ENCODE assay signal across 26 mouse cellular contexts in genomic region chr2:69644968-69645617, GRCm38 (mm10). TPM values are rescaled to one million over a fixed set of nuclear protein-coding genes. Genes with fewer than 3 reads are reported as not detected.
"Had no signal": no experiment of that assay in that cellular context is flagged by ENCODE, and none has a peak within 500 bp of the region (broad histone marks: within the 10 kb centered on the region; RNA-seq: fewer than 3 reads in every experiment).

No protein-coding gene starts in this region.

- DNase-seq: gastrocnemius, postnatal 14 days; gastrocnemius, postnatal 36 days; heart, adult 2 months; heart, postnatal 14 days; heart, postnatal 36 days; kidney, adult 11 months; kidney, adult 2 months; kidney, adult 9 months; kidney, postnatal 14 days; kidney, postnatal 36 days; layer of hippocampus, adult 9-11 months; layer of hippocampus, postnatal 36 days; left cerebral cortex, postnatal 4 days had no signal

- H3K4me3 ChIP-seq: heart, adult 2 months; heart, embryonic 13.5 days; heart, embryonic 15.5 days; hindbrain, embryonic 13.5 days; hindbrain, embryonic 15.5 days; kidney, embryonic 15.5 days; limb, embryonic 13.5 days; limb, embryonic 15.5 days; liver, embryonic 12.5 days had no signal

- H3K27ac ChIP-seq: heart, adult 2 months; heart, embryonic 13.5 days; heart, embryonic 15.5 days; hindbrain, embryonic 13.5 days; hindbrain, embryonic 15.5 days; hindbrain, postnatal 0 days; kidney, embryonic 15.5 days; kidney, postnatal 0 days; limb, embryonic 13.5 days; limb, embryonic 15.5 days; liver, embryonic 12.5 days; liver, embryonic 14.5 days had no signal

- H3K36me3 ChIP-seq: heart, embryonic 13.5 days; heart, embryonic 15.5 days; hindbrain, embryonic 15.5 days; kidney, embryonic 15.5 days; limb, embryonic 13.5 days; limb, embryonic 15.5 days; liver, embryonic 12.5 days had no signal

- H3K9ac ChIP-seq: heart, embryonic 13.5 days; heart, embryonic 15.5 days; hindbrain, embryonic 13.5 days; hindbrain, embryonic 15.5 days; kidney, embryonic 15.5 days; limb, embryonic 13.5 days; limb, embryonic 15.5 days; liver, embryonic 12.5 days; liver, embryonic 14.5 days had no signal

- H3K9me3 ChIP-seq: heart, embryonic 13.5 days; heart, embryonic 15.5 days; hindbrain, embryonic 13.5 days; hindbrain, embryonic 15.5 days; kidney, embryonic 15.5 days; limb, embryonic 13.5 days; limb, embryonic 15.5 days; liver, embryonic 12.5 days had no signal

- H3K27me3 ChIP-seq: heart, embryonic 13.5 days; heart, embryonic 15.5 days; hindbrain, embryonic 13.5 days; hindbrain, embryonic 15.5 days; kidney, embryonic 15.5 days; limb, embryonic 13.5 days; limb, embryonic 15.5 days had no signal

RNA-seq across cellular contexts. Expression of gene Klhl41, which starts 24.8 kb away (rescaled TPM):
- total RNA-seq: hematopoietic stem cell, adult 5-6 weeks; hindbrain, postnatal 0 days had no signal

RNA-seq across cellular contexts. Expression of gene Lrp2, which starts 59.2 kb away (rescaled TPM):
- total RNA-seq: gastrocnemius, adult 8-10 months; gastrocnemius, postnatal 14 days; gastrocnemius, postnatal 36 days; hematopoietic stem cell, adult 5-6 weeks had no signal
- polyA plus RNA-seq: limb, embryonic 15.5 days had no signal
